Mouse (Mus musculus) liver, postnatal 0 days (tissue): ENCODE measurements around the gene Nod2. TPM values are rescaled to one million over a fixed set of nuclear protein-coding genes. Genes with fewer than 3 reads are reported as not detected.

ENCODE experiments used
- ATAC-seq: fragments of 200-750 bp; cut with Nextera tagmentation; 2 replicates; pipeline ENCODE4 v1.8.0; 2017; ENCODE audit warnings: mild to moderate bottlenecking, moderate library complexity
- DNase-seq: peaks from one replicate; pipeline ENCODE4 v3.0.0-alpha.2; 2016
- H3K27ac ChIP-seq: fragments of 300-500 bp; sonication (generic); 2 replicates; pipeline ENCODE4 v1.5.1; 2014; ENCODE audit warnings: antibody characterized with exemption, moderate library complexity, mild to moderate bottlenecking, low read depth
- H3K27me3 ChIP-seq: fragments of 300-500 bp; sonication (generic); 2 replicates; pipeline ENCODE4 v1.6.1; 2014; ENCODE audit warnings: low read length, control low read depth, mixed read lengths; ENCODE audit not compliant: insufficient read depth
- H3K36me3 ChIP-seq: fragments of 300-500 bp; sonication (generic); replicated peaks from 2 replicates; pipeline ENCODE4 v1.6.1; 2014; ENCODE audit warnings: mild to moderate bottlenecking, control low read depth, low read length, moderate library complexity, mixed read lengths; ENCODE audit not compliant: insufficient read depth
- H3K4me1 ChIP-seq: fragments of 300-500 bp; sonication (generic); 2 replicates; pipeline ENCODE4 v1.6.1; 2014; ENCODE audit warnings: antibody characterized with exemption, mild to moderate bottlenecking, control low read depth; ENCODE audit not compliant: insufficient read depth
- H3K4me2 ChIP-seq: fragments of 300-500 bp; sonication (generic); 2 replicates; pipeline ENCODE4 v1.6.1; 2014; ENCODE audit warnings: low read depth, mild to moderate bottlenecking, low read length, moderate library complexity, mixed read lengths
- H3K4me3 ChIP-seq: fragments of 300-500 bp; sonication (generic); 2 replicates; pipeline ENCODE4 v1.5.1; 2014; ENCODE audit warnings: low read depth, low read length
- H3K9ac ChIP-seq: fragments of 300-500 bp; sonication (generic); replicated peaks from 2 replicates; pipeline ENCODE4 v1.6.1; 2014; ENCODE audit warnings: mild to moderate bottlenecking, moderate library complexity
- H3K9me3 ChIP-seq: fragments of 300-500 bp; sonication (generic); 2 replicates; pipeline ENCODE4 v1.6.1; 2016; ENCODE audit warnings: mild to moderate bottlenecking, control low read depth, low read length, mixed read lengths
- CTCF ChIP-seq: sonication (generic); IDR thresholded peaks from 2 replicates; pipeline ENCODE4 v1.5.1; 2016; ENCODE audit warnings: antibody characterized with exemption, low read depth
- EP300 ChIP-seq: IDR thresholded peaks from 2 replicates; pipeline ENCODE4 v1.6.1; 2016; ENCODE audit warnings: antibody characterized with exemption, low read depth, mild to moderate bottlenecking
- WGBS: fragments of 180-500 bp; shearing (Covaris S2); extraction: QIAGEN DNeasy Blood & Tissue Kit; methylation state at CpG from one replicate; pipeline ENCODE4 v1.1.7; 2014; ENCODE audit not compliant: insufficient replicate concordance; 5-methylcytosine and 5-hydroxymethylcytosine counted together
- polyA plus RNA-seq: library from polyadenylated mRNA; unstranded; fragments of >200 nt; fragmentation: Nextera tagmentation; extraction: Ambion mirVana; gene quantifications from 2 replicates; pipeline ENCODE4 v1.2.1, GENCODE M21; 2015

Nod2 gene
- polyA plus RNA-seq, 1 experiment from 2014 or later, result 0.07 TPM

GRCm38 (mm10) chr8:88696228-88696627 lies 49.1 kb downstream of the Nod2 start:
- no peaks in the 10 kb centered on the region for H3K36me3 ChIP-seq
- peaks cover 12% of the 10 kb centered on the region for H3K4me1 ChIP-seq
- no peak for ATAC-seq
- TF ChIP-seq EP300, result no peak
- TF ChIP-seq CTCF, result no peak
- H3K4me3 ChIP-seq, result peak overlapping the region; percentile 90
- H3K9ac ChIP-seq, result no peak overlapping the region
- H3K27me3 ChIP-seq, result no peaks in the 10 kb centered on the region
- DNase-seq, result no peak
- H3K9me3 ChIP-seq, result no peaks in the 10 kb centered on the region
- peak overlapping the region; percentile 4; the same call in 1 of the 2 replicates for H3K27ac ChIP-seq
- peak overlapping the region; percentile 68 for H3K4me2 ChIP-seq
- 18% methylated on average over 7 of the region's 7 CpGs for WGBS

DNA sequence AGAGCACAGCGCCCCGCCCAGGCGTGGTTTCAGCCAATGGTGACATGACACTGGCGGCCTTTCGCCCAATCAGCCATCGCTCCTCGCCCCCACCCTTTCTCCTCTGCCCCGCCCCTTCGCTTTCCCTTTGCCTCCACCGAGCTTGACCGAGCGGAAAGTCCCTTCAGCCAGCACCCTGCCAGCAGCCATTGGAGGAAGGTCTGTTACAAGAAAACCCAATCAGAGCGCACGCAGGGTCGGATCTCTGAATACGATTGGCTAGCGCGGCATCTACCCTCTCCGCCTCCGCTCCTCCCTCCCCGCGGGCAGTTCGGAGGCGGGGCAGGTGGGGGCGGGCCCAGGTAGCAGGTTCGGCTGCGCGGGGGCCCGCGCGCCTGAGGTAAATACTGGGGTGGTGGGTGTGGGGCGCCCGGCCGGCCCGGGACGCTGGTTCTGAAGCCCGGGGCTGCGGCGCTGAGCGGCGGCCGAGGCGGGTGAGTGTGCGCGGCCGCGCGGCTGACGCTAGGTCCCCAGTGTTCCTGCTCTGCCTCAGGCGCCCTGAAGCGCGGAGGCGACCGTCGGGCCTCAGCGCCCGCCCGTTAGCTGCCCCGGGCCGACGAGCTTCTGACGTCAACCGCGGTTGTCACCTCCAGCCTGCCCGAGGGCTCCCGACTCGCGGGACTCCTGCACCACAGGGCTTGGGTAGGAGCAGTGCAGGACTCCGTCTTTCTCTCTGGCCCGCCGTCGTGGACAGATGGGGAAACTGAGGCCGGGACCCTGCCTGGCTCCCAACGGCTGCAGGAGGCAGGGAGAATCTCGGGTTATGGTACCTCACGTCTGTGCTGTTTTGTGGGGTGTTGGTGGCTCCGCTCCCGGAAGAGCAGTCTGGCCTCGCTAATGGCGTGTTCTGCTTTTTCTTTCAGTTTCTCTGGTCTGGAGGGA lies 49.9 kb downstream of the Nod2 start, which contains the start of gene Cyld:
Cyld (plus strand) TSS at position 308 of the 921 bp plus-strand sequence.
- TF ChIP-seq EP300 (0 out of 2 replicates have a peak, but pooled peaks have one; percentile 57), CTCF (no peak)
- Histone ChIP-seq H3K9me3 (no peaks in the 10 kb centered on the region), H3K36me3 (no peaks in the 10 kb centered on the region), H3K4me2 (peak within 1 kb of the TSS; percentile 70), H3K4me3 (peak within 1 kb of the TSS; percentile 90), H3K4me1 (peaks cover 12% of the 10 kb centered on the region), H3K27me3 (no peaks in the 10 kb centered on the region), H3K9ac (peak within 1 kb of the TSS; percentile 84), H3K27ac (peak within 1 kb of the TSS; percentile 96)
- under 1% methylated on average over 58 of the region's 80 CpGs for WGBS
- peak; percentile 99 for DNase-seq
- ATAC-seq, result peak; percentile 98

DNA sequence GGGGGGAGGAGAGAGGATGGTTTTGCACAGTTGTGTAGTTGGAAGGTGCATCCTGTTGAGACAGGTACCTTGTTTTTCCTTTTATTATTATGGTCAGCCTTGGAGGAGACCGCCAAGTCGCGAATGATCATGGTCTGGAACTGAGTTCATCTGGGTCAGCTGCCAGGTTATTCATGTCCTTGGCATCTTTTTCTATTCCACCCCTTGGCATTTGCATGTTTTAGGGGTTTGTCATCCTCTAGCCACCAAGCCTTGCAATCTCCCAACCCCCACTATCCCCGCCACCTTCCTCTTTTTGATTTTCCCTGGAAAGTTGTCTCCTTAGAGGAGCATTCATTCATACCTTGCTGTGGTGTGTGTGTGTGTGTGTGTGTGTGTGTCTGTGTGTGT lies 50.5 kb downstream of the Nod2 start:
- Histone ChIP-seq H3K4me1 (peaks cover 12% of the 10 kb centered on the region), H3K4me3 (peak overlapping the region; percentile 90), H3K9ac (peak overlapping the region; percentile 84), H3K4me2 (peak overlapping the region; percentile 70), H3K27ac (peak overlapping the region; percentile 96), H3K36me3 (no peaks in the 10 kb centered on the region), H3K27me3 (no peaks in the 10 kb centered on the region), H3K9me3 (no peaks in the 10 kb centered on the region)
- TF ChIP-seq EP300, result no peak
- TF ChIP-seq CTCF, result no peak
- DNase-seq, result no peak
- 22% methylated on average over 4 of the region's 4 CpGs for WGBS
- ATAC-seq, result no peak

- H3K9me3 ChIP-seq, result no peaks in the 10 kb centered on the region
- WGBS, result 54% methylated on average over 2 of the region's 2 CpGs
- peak overlapping the region; percentile 90 for H3K4me3 ChIP-seq
Measured at GRCm38 (mm10) chr8:88698048-88698447, 50.9 kb downstream of the Nod2 start.

GRCm38 (mm10) chr8:88701611-88702010 lies 54.5 kb downstream of the Nod2 start:
- Histone ChIP-seq H3K27ac (no peak overlapping the region), H3K27me3 (no peaks in the 10 kb centered on the region), H3K4me2 (no peak overlapping the region), H3K9me3 (no peaks in the 10 kb centered on the region), H3K9ac (no peak overlapping the region), H3K4me1 (peaks cover 6% of the 10 kb centered on the region; the same call in 1 of the 2 replicates), H3K4me3 (no peak overlapping the region), H3K36me3 (no peaks in the 10 kb centered on the region)
- ATAC-seq, result no peak
- no peak for DNase-seq
- TF ChIP-seq CTCF (peak; percentile 65), EP300 (no peak)
- 16% methylated on average over 2 of the region's 2 CpGs for WGBS

More at GRCm38 (mm10) chr8:88698048-88698447, 50.9 kb downstream of the Nod2 start:
- Histone ChIP-seq H3K27me3 (no peaks in the 10 kb centered on the region), H3K27ac (no peak overlapping the region), H3K9ac (peak overlapping the region; percentile 84; the same call in 1 of the 2 replicates), H3K4me2 (peak overlapping the region; percentile 70), H3K4me1 (peaks cover 12% of the 10 kb centered on the region), H3K36me3 (no peaks in the 10 kb centered on the region)
- DNase-seq (no peak), ATAC-seq (no peak)
- TF ChIP-seq CTCF (no peak), EP300 (no peak)

GRCm38 (mm10) chr8:88702816-88703215 lies 55.7 kb downstream of the Nod2 start:
- Histone ChIP-seq H3K36me3 (0 out of 2 replicates have a peak, but pooled peaks cover 5% of the 10 kb centered on the region), H3K9ac (no peak overlapping the region), H3K4me3 (no peak overlapping the region), H3K4me1 (peaks cover 3% of the 10 kb centered on the region; the same call in 1 of the 2 replicates), H3K4me2 (no peak overlapping the region), H3K27me3 (no peaks in the 10 kb centered on the region), H3K27ac (no peak overlapping the region), H3K9me3 (no peaks in the 10 kb centered on the region)
- DNase-seq (no peak), ATAC-seq (no peak)
- no peak for TF ChIP-seq EP300
- no peak for TF ChIP-seq CTCF
- 71% methylated on average over 3 of the region's 3 CpGs for WGBS
